Mouse (Mus musculus): ENCODE results near the gene Yy1.

DNA sequence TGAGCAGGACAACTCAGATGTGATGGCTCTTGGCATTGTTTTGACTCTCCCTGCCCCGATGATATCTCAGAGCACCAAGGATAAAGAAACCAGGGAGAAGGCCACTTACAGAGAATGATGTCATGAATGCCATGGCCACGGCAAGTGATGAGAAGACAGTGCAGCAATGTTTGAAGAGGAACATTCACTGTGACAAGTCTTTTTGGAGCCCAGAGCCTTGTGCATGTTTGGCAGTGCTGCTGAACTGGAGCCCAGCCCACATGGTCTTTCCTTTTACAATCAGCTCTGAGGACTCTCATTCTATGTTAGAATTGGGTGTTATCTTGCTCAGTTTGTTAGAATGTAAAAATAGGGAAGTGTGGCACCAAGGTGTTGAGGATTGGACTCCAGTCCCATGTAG, 15.7 kb downstream of the Yy1 start:
- TF ChIP-seq POLR2A (IDR thresholded peaks at IDR 0.05; ENCODE audit: control insufficient read depth, low read depth, low read length) (no peak), CTCF (IDR thresholded peaks at IDR 0.05; ENCODE audit: control insufficient read depth, insufficient read depth, insufficient replicate concordance, low read depth, low read length) (no peak)
